Mouse (Mus musculus) lung, embryonic 15.5 days (tissue): ENCODE measurements around the gene Meaf6. TPM values are rescaled to one million over a fixed set of nuclear protein-coding genes. Genes with fewer than 3 reads are reported as not detected.

Experiments
- ATAC-seq: fragments of 200-750 bp; cut with Nextera tagmentation; 2 replicates; pipeline ENCODE4 v1.8.0; 2017; ENCODE audit warnings: moderate number of reproducible peaks, borderline replicate concordance; ENCODE audit not compliant: low FRiP score, low TSS enrichment; ENCODE audit errors: extremely low read depth
- H3K27ac ChIP-seq: fragments of 300-500 bp; sonication (generic); 2 replicates; pipeline ENCODE4 v1.5.1; 2015; ENCODE audit warnings: moderate library complexity, mild to moderate bottlenecking, inconsistent platforms
- H3K27me3 ChIP-seq: fragments of 300-500 bp; sonication (generic); 2 replicates; pipeline ENCODE4 v1.6.1; 2015; ENCODE audit warnings: inconsistent platforms
- H3K36me3 ChIP-seq: fragments of 300-500 bp; sonication (generic); 2 replicates; pipeline ENCODE4 v1.6.1; 2015; ENCODE audit warnings: inconsistent platforms
- H3K4me1 ChIP-seq: fragments of 300-500 bp; sonication (generic); 2 replicates; pipeline ENCODE4 v1.6.1; 2015; ENCODE audit warnings: inconsistent platforms
- H3K4me2 ChIP-seq: fragments of 300-500 bp; sonication (generic); 2 replicates; pipeline ENCODE4 v1.6.1; 2015; ENCODE audit warnings: inconsistent platforms, mild to moderate bottlenecking, moderate library complexity
- H3K4me3 ChIP-seq: fragments of 300-500 bp; sonication (generic); 2 replicates; pipeline ENCODE4 v1.5.1; 2015; ENCODE audit warnings: mild to moderate bottlenecking, inconsistent platforms
- H3K9ac ChIP-seq: fragments of 300-500 bp; sonication (generic); 2 replicates; pipeline ENCODE4 v1.6.1; 2015; ENCODE audit warnings: inconsistent platforms
- H3K9me3 ChIP-seq: fragments of 300-500 bp; sonication (generic); 2 replicates; pipeline ENCODE4 v1.6.1; 2016; ENCODE audit warnings: inconsistent platforms
- WGBS: fragments of 180-500 bp; shearing (Covaris S2); methylation state at CpG from one replicate; pipeline ENCODE4 v1.1.7; 2015; 5-methylcytosine and 5-hydroxymethylcytosine counted together
- polyA plus RNA-seq: library from polyadenylated mRNA; unstranded; fragments of >200 nt; fragmentation: Nextera tagmentation; extraction: Ambion mirVana; gene quantifications from 2 replicates; pipeline ENCODE4 v1.2.1, GENCODE M21; 2015

Meaf6 gene
- polyA plus RNA-seq, 1 experiment from 2014 or later: 53.4 TPM

DNA sequence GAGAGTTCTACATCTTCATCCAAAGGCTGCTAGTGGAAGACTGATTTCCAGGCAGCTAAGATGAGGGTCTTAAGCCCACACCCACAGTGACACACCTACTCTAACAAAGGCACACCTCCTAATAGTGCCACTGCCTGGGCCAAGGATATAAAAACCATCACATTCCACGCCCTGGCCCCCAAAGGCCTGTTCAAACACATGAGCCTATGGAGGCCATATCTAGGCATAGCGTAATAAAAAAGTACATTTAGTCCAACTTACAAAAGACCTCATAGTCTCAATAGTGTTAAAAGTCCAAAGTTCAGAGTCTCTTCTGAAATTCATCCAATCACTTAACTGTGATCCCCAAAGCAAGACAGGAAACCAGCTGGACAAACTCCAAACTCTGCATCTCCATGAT, 6.2 kb upstream of the Meaf6 start:
- Histone ChIP-seq H3K36me3 (peaks cover 17% of the 10 kb centered on the region), H3K27ac (no peak overlapping the region), H3K9ac (no peak overlapping the region), H3K9me3 (no peaks in the 10 kb centered on the region), H3K4me1 (no peaks in the 10 kb centered on the region), H3K4me2 (no peak overlapping the region), H3K27me3 (no peaks in the 10 kb centered on the region), H3K4me3 (no peak overlapping the region)
- ATAC-seq: no peak
- WGBS: 92% methylated on average over 2 of the region's 2 CpGs

GRCm38 (mm10) chr4:125085346-125085841, 460 bp downstream of the Meaf6 start:
- Histone ChIP-seq H3K9me3 (no peaks in the 10 kb centered on the region), H3K9ac (peak overlapping the region; percentile 85), H3K27ac (peak overlapping the region; percentile 98), H3K4me3 (peak overlapping the region; percentile 87), H3K27me3 (no peaks in the 10 kb centered on the region), H3K4me1 (peaks cover 17% of the 10 kb centered on the region), H3K36me3 (peaks cover 28% of the 10 kb centered on the region), H3K4me2 (peak overlapping the region; percentile 85)
- WGBS: under 1% methylated on average over 39 of the region's 45 CpGs
- ATAC-seq: peak; percentile 95

DNA sequence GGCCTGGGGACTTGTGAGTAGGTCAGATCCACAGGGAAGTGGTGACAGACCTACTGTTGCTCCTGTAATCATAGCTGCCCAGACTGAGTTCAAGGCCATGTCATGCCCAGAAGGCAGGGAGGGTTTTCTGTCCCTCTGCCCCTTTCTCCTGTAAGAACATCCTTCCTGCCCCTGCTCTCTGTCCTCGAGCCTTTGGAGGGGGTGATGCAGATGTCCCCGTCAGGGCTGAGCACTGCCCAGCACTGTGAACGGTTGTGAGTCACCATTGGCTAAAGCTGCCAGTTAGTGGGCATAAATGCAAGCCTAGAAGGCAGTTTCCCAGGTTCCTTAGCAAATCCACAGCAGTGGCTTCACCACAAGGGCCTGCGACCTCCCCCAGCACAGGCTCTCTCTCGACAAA, 8.1 kb downstream of the Meaf6 start:
- Histone ChIP-seq H3K4me1 (no peaks in the 10 kb centered on the region), H3K9me3 (no peaks in the 10 kb centered on the region), H3K27ac (no peak overlapping the region), H3K27me3 (no peaks in the 10 kb centered on the region), H3K4me3 (no peak overlapping the region), H3K36me3 (peaks cover 38% of the 10 kb centered on the region), H3K9ac (no peak overlapping the region), H3K4me2 (no peak overlapping the region)
- 80% methylated on average over 5 of the region's 5 CpGs for WGBS
- no peak for ATAC-seq

GRCm38 (mm10) chr4:125096066-125096465, 11.1 kb downstream of the Meaf6 start:
- H3K9ac ChIP-seq: no peak overlapping the region
- H3K36me3 ChIP-seq: peaks cover 13% of the 10 kb centered on the region
- no peaks in the 10 kb centered on the region for H3K27me3 ChIP-seq
- H3K9me3 ChIP-seq: no peaks in the 10 kb centered on the region
- H3K4me1 ChIP-seq: no peaks in the 10 kb centered on the region
- ATAC-seq: no peak
- H3K4me2 ChIP-seq: no peak overlapping the region
- no peak overlapping the region for H3K27ac ChIP-seq
- 83% methylated on average over 5 of the region's 5 CpGs for WGBS
- no peak overlapping the region for H3K4me3 ChIP-seq

DNA sequence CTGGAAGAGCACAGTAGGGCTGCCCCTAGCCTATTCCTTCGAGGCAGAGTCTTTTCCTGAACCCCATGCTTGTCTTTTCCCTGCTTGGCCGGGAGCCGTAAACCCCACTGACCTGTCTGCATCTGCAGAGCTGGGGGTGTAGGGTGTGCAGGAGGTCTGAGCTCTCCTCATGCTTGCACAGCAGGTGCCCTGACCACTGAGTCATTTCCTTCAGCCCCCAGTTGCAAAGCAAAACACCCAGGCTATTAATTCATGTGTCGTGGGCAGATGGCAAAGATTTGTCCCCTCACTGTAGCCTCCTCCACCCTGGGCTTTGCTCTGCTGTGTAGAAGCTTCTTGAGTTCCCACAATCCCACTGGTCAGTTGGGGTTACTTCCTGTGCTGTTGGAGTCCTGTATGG, 12.5 kb downstream of the Meaf6 start:
- Histone ChIP-seq H3K4me3 (no peak overlapping the region), H3K4me2 (no peak overlapping the region), H3K36me3 (peaks cover 5% of the 10 kb centered on the region), H3K9ac (no peak overlapping the region), H3K27ac (no peak overlapping the region), H3K9me3 (no peaks in the 10 kb centered on the region), H3K4me1 (no peaks in the 10 kb centered on the region), H3K27me3 (no peaks in the 10 kb centered on the region)
- ATAC-seq: no peak
- WGBS: 74% methylated on average over 4 of the region's 4 CpGs

GRCm38 (mm10) chr4:125099458-125099857, 14.5 kb downstream of the Meaf6 start:
- whole genome bisulfite sequencing: 10% methylated on average over 8 of the region's 8 CpGs
- Histone ChIP-seq H3K4me2 (no peak overlapping the region), H3K9me3 (no peaks in the 10 kb centered on the region), H3K4me3 (no peak overlapping the region), H3K27me3 (no peaks in the 10 kb centered on the region), H3K4me1 (no peaks in the 10 kb centered on the region), H3K9ac (no peak overlapping the region), H3K27ac (no peak overlapping the region), H3K36me3 (peaks cover 9% of the 10 kb centered on the region; the same call in 1 of the 2 replicates)
- ATAC-seq: peak; percentile 31; the same call in 1 of the 2 replicates

- Histone ChIP-seq H3K9me3 (no peaks in the 10 kb centered on the region), H3K4me1 (no peaks in the 10 kb centered on the region), H3K36me3 (peaks cover 16% of the 10 kb centered on the region), H3K4me3 (no peak overlapping the region), H3K27me3 (no peaks in the 10 kb centered on the region), H3K9ac (no peak overlapping the region), H3K4me2 (no peak overlapping the region), H3K27ac (no peak overlapping the region)
- ATAC-seq: no peak
- 78% methylated on average over 13 of the region's 13 CpGs for WGBS
Measured at GRCm38 (mm10) chr4:125101334-125101733, 16.4 kb downstream of the Meaf6 start.

- H3K4me1 ChIP-seq: no peaks in the 10 kb centered on the region
- WGBS: 92% methylated on average over 9 of the region's 9 CpGs
- peaks cover 25% of the 10 kb centered on the region for H3K36me3 ChIP-seq
- H3K27me3 ChIP-seq: no peaks in the 10 kb centered on the region
- H3K27ac ChIP-seq: no peak overlapping the region
- H3K4me2 ChIP-seq: no peak overlapping the region
- ATAC-seq: no peak
- no peaks in the 10 kb centered on the region for H3K9me3 ChIP-seq
- H3K9ac ChIP-seq: no peak overlapping the region
- no peak overlapping the region for H3K4me3 ChIP-seq
Measured at GRCm38 (mm10) chr4:125105354-125105753, 20.4 kb downstream of the Meaf6 start.

- Histone ChIP-seq H3K4me3 (no peak overlapping the region), H3K36me3 (peaks cover 6% of the 10 kb centered on the region; the same call in 1 of the 2 replicates), H3K4me1 (peaks cover 11% of the 10 kb centered on the region), H3K9ac (no peak overlapping the region), H3K4me2 (no peak overlapping the region), H3K27ac (no peak overlapping the region), H3K27me3 (no peaks in the 10 kb centered on the region), H3K9me3 (no peaks in the 10 kb centered on the region)
- peak; percentile 40; the same call in 1 of the 2 replicates for ATAC-seq
- WGBS: 11% methylated on average over 6 of the region's 6 CpGs
Measured at GRCm38 (mm10) chr4:125114638-125115037, 29.7 kb downstream of the Meaf6 start.

DNA sequence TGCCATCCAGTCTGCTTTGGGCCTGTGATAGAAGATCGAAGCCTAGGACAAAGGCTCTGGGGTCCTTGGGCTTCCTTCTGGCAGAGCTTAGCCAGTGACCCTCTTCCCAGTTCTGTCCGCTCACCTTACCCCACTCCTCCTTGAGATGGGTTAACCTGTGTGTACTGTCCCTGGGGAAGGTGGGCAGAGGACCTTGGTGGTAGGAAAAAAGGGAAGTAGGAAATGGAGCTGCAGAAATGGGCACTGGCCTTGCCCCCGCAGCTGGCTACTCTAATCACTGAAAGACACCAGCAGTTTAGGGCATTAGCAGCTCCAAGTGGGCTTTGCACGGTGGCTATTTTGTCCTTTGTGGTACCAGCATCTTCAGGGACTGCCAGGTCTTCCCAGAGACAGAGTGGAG, 30.1 kb downstream of the Meaf6 start:
- H3K4me1 ChIP-seq: peaks cover 11% of the 10 kb centered on the region
- ATAC-seq: no peak
- H3K27me3 ChIP-seq: no peaks in the 10 kb centered on the region
- H3K4me3 ChIP-seq: no peak overlapping the region
- no peak overlapping the region for H3K27ac ChIP-seq
- WGBS: 75% methylated on average over 4 of the region's 4 CpGs
- no peak overlapping the region for H3K9ac ChIP-seq
- H3K4me2 ChIP-seq: no peak overlapping the region
- H3K9me3 ChIP-seq: no peaks in the 10 kb centered on the region
- H3K36me3 ChIP-seq: peaks cover 5% of the 10 kb centered on the region; the same call in 1 of the 2 replicates

DNA sequence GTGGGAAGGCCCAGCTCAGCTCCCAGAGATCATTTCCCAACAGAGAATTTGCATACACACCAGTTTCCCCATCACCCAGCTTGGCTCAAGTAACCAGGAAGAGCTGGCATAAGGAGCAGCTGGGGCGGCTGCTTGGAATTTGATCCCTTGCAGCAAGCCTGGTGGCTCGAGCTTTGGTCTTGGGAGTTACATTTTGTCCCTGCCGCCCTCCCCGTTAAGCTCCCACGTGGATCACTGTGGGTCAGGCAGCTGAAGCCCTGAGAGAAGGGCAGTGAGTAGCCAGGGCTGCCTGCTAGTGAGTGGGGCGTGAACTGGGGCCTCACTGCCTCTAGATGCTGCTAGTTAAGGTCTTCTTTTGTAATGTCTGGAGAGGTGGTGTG, 30.8 kb downstream of the Meaf6 start:
- peaks cover 11% of the 10 kb centered on the region for H3K4me1 ChIP-seq
- peak overlapping the region; percentile 57; the same call in 1 of the 2 replicates for H3K27ac ChIP-seq
- 26% methylated on average over 6 of the region's 6 CpGs for WGBS
- no peaks in the 10 kb centered on the region for H3K27me3 ChIP-seq
- ATAC-seq: no peak; the same call in 1 of the 2 replicates
- no peak overlapping the region for H3K4me2 ChIP-seq
- no peak overlapping the region for H3K4me3 ChIP-seq
- H3K9ac ChIP-seq: no peak overlapping the region
- no peaks in the 10 kb centered on the region for H3K9me3 ChIP-seq
- H3K36me3 ChIP-seq: no peaks in the 10 kb centered on the region

- Histone ChIP-seq H3K4me1 (peaks cover 11% of the 10 kb centered on the region), H3K9ac (no peak overlapping the region), H3K4me2 (no peak overlapping the region), H3K36me3 (no peaks in the 10 kb centered on the region), H3K27ac (peak overlapping the region; percentile 57; the same call in 1 of the 2 replicates), H3K9me3 (no peaks in the 10 kb centered on the region), H3K4me3 (no peak overlapping the region), H3K27me3 (no peaks in the 10 kb centered on the region)
- WGBS: 53% methylated on average over 9 of the region's 9 CpGs
- peak; percentile 49; the same call in 1 of the 2 replicates for ATAC-seq
Measured at GRCm38 (mm10) chr4:125116090-125116861, 31.3 kb downstream of the Meaf6 start.
